Mouse (Mus musculus): ENCODE data around the gene Ndufs5. TPM values are rescaled to one million over a fixed set of nuclear protein-coding genes. Genes with fewer than 3 reads are reported as not detected.

Ndufs5 gene
- 328 and 330 TPM in 2 replicates for polyA plus RNA-seq (2016; fragmentation: Nextera tagmentation; extraction: Ambion mirVana)

DNA sequence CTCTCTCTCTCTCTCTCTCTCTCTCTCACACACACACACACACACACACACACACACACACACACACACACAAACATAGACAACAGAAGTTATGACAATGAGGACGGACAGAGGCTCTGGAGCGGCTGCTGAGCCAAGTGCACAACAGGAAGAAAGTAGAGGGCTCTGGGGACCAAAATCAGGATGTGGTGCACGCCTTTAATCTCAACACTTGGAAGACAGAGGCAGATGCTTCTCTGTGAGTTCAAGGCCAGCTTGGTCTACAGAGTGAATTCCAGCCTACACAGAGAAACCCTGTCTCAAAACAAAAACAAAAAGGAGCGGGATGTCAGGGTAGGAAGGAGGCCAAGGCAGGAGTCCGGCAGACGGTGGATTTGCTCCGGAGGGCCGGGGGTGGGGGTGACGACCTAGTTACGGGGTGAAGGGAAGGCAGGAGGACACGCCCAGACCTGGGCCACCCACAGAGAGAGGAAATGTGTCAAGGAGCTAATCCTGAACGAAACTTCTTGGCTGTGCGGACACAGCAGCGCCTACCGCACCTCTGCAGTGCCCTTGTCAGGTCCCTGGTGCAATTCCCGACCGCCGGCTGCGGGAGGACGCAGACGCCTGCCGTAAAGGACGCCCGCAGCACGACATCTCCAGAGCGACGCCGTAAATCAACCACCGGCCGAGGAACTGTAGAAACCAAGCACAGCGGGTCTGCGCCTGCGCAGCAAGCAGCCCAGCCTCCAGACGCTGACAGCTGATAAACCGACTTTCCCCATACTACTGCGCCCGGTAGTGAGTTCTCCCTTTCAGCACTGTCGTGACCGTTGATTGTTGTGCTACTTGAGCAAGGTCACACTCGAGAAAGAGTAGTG, at the start of gene Ndufs5:
Gene Ndufs5, minus strand, starts transcription at position 629 of the 860 bp plus-strand sequence.
- peak; percentile 95 for DNase-seq (ENCODE audit: low spot score)
- under 1% methylated on average over 40 of the region's 40 CpGs for WGBS
- no peaks in the 10 kb centered on the region for H3K27me3 ChIP-seq (ENCODE audit: low read depth, poor library complexity, severe bottlenecking)
- H3K27ac ChIP-seq (replicated peaks), result peak within 1 kb of the TSS; percentile 87
- peaks cover 27% of the 10 kb centered on the region for H3K36me3 ChIP-seq
- peaks cover 19% of the 10 kb centered on the region for H3K4me1 ChIP-seq
- peak within 1 kb of the TSS; percentile 86 for H3K4me3 ChIP-seq
- H3K9me3 ChIP-seq (replicated peaks), result no peaks in the 10 kb centered on the region

DNA sequence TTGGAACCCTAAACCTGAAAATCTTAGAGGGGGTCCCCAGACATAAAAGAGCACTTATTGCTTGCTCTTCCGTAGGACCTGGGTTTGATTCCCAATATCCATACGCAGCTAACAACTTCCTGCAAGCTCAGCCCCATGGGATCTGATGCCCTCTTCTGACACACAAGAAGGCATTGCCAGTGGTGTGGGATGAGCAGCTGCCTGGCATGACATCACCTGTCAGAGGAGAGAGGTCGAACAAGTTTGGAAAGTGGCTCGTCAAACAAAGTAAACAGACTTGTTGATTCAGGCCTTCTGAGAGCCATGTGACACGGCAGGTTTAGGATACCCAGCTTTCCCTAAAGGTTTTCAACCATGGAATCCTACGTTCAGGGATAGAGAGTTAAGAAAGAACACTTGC, 47.1 kb upstream of the Ndufs5 start:
- DNase-seq (ENCODE audit: low spot score), result no peak
- WGBS, result 77% methylated on average over 6 of the region's 6 CpGs
- H3K27me3 ChIP-seq (ENCODE audit: low read depth, poor library complexity, severe bottlenecking), result no peaks in the 10 kb centered on the region

DNA sequence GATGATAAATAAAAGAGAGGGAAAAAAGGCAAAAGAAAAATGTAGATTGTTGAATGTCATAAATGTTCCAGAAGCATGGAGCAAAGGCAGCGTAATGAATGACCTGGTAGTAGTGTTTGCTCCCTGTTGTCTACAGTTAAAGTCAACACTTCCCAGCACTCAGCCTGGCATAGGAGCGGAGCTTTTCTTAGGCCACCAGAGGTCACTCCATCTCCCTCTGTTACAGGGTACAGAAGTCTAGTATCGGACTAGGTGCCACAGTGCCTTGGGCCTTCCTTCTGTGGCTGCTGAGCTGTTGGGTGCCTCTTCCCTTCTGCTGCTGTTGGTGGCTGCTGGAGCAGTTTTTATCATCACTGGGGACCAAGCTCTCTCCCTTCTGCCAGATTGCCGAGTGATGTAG, 40.3 kb upstream of the Ndufs5 start:
- Histone ChIP-seq H3K4me3 (no peak overlapping the region), H3K27me3 (ENCODE audit: low read depth, poor library complexity, severe bottlenecking) (no peaks in the 10 kb centered on the region)
- WGBS, result 56% methylated on average over 4 of the region's 4 CpGs

More for the DNA sequence above, 47.1 kb upstream of the Ndufs5 start:
- Histone ChIP-seq H3K9me3 (replicated peaks) (no peaks in the 10 kb centered on the region), H3K27ac (replicated peaks) (no peak overlapping the region), H3K4me1 (no peaks in the 10 kb centered on the region), H3K36me3 (no peaks in the 10 kb centered on the region), H3K4me3 (no peak overlapping the region)

DNA sequence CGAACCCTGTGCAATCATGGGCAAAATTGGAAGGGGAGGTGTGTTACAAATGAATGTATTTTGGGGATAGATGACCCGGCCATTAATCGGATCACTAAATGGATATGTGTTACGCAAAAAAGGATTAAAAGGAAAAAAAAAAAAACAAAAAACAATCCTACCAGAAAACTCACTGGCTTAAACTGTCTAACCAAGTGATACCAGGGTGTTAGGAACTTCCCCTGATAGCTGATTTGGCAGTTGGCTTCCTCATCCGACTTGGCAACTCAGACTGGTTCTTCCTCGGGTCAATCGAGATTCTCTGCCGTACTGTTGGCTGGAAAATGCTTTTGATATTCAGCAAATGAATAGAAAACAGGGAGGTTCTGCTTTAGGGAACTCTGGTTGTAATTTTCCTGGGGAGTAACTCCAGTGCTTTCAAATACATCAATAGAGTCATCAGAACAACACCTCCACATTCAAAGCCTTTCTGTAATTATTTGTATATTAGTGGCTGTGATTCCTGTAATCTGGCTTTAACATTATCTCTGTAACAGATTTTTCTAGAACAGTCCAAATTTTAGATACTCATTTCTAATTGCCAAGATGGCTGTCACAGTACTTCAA, 32.8 kb upstream of the Ndufs5 start:
- Histone ChIP-seq H3K27ac (replicated peaks) (peak overlapping the region; percentile 92), H3K36me3 (0 out of 2 replicates have a peak, but pooled peaks cover 7% of the 10 kb centered on the region)
- no peak for DNase-seq (ENCODE audit: low spot score)

More for the DNA sequence above, 40.3 kb upstream of the Ndufs5 start:
- Histone ChIP-seq H3K27ac (replicated peaks) (no peak overlapping the region), H3K36me3 (no peaks in the 10 kb centered on the region), H3K9me3 (replicated peaks) (no peaks in the 10 kb centered on the region), H3K4me1 (no peaks in the 10 kb centered on the region)
- DNase-seq (ENCODE audit: low spot score), result no peak

DNA sequence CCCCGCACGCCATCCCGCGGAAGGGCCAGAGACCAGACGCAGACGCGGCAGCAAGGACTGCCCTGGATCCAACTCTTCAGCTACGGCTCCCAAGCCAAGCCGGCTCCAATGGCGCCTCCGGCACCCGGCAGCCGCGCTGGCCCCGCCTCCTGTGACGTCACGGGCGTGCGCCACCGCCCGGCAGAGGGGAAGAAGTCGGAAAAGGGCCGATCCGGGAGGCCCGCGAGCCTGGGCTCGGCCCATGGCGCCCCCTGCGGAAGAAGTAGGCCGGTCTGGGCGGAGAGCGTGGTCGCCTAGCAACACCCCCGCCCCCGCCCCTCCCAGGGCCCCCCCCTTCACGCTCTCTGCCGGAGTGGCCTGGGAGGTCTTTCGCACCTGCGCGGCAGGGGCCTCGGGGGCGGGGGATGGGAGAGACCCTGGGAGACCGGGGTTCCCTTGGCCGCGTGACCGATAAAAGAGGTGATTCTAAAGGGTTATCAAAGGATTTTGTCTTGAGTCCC, 32.2 kb upstream of the Ndufs5 start, which contains the start of gene Akirin1:
Gene Akirin1, minus strand, starts transcription at position 194 of the 500 bp plus-strand sequence.
- peak; percentile 98 for DNase-seq (ENCODE audit: low spot score)
- H3K9me3 ChIP-seq (replicated peaks), result no peaks in the 10 kb centered on the region
- WGBS, result under 1% methylated on average over 46 of the region's 46 CpGs

More for the DNA sequence above, 32.8 kb upstream of the Ndufs5 start:
- peaks cover 18% of the 10 kb centered on the region for H3K4me1 ChIP-seq
- H3K4me3 ChIP-seq, result peak overlapping the region; percentile 83
- WGBS, result 3% methylated on average over 8 of the region's 8 CpGs
- H3K9me3 ChIP-seq (replicated peaks), result no peaks in the 10 kb centered on the region
- H3K27me3 ChIP-seq (ENCODE audit: low read depth, poor library complexity, severe bottlenecking), result peaks cover 5% of the 10 kb centered on the region

DNA sequence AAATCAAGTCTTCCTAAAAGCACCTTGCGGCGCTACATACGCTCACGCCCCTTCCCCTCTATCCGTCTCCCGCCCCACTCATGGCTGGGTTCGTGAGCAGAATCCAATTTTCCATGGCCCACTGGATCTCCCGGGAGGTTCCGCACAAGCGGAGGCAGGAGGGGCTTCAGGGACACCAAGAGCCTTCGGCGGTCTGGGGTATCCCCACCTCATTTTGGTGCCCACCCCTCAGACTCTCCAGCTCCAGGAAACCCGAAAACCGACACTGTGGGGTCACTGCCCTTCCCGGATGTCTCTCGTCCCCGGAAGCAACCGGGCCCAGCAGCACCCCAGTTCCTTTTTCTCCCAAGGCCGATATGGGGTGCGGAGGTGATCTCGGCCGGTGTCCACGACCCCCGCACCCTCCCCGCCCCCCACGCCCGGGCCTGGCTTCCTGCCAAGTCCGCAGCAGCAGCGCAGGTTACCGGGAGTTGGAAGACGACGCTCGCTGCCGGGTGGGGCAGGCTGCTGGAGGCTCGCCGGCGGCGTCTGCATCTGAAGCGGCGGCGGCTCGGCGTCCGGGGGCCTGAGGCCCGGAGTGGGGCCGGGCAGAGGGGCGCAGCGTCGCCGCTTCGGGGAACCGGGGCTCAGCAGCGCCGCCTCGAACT, 31.6 kb upstream of the Ndufs5 start:
- DNase-seq (ENCODE audit: low spot score), result peak; percentile 50
- H3K27ac ChIP-seq (replicated peaks), result peak overlapping the region; percentile 92
- no peaks in the 10 kb centered on the region for H3K9me3 ChIP-seq (replicated peaks)
- peak overlapping the region; percentile 83 for H3K4me3 ChIP-seq
- peaks cover 5% of the 10 kb centered on the region for H3K27me3 ChIP-seq (ENCODE audit: low read depth, poor library complexity, severe bottlenecking)
- H3K36me3 ChIP-seq, result 0 out of 2 replicates have a peak, but pooled peaks cover 7% of the 10 kb centered on the region
- peaks cover 18% of the 10 kb centered on the region for H3K4me1 ChIP-seq
- WGBS, result under 1% methylated on average over 55 of the region's 55 CpGs

More for the DNA sequence above, 32.2 kb upstream of the Ndufs5 start, which contains the start of gene Akirin1:
- Histone ChIP-seq H3K4me3 (peak within 1 kb of the TSS; percentile 83), H3K27me3 (ENCODE audit: low read depth, poor library complexity, severe bottlenecking) (peaks cover 5% of the 10 kb centered on the region), H3K4me1 (peaks cover 18% of the 10 kb centered on the region), H3K27ac (replicated peaks) (peak within 1 kb of the TSS; percentile 92), H3K36me3 (0 out of 2 replicates have a peak, but pooled peaks cover 7% of the 10 kb centered on the region)

DNA sequence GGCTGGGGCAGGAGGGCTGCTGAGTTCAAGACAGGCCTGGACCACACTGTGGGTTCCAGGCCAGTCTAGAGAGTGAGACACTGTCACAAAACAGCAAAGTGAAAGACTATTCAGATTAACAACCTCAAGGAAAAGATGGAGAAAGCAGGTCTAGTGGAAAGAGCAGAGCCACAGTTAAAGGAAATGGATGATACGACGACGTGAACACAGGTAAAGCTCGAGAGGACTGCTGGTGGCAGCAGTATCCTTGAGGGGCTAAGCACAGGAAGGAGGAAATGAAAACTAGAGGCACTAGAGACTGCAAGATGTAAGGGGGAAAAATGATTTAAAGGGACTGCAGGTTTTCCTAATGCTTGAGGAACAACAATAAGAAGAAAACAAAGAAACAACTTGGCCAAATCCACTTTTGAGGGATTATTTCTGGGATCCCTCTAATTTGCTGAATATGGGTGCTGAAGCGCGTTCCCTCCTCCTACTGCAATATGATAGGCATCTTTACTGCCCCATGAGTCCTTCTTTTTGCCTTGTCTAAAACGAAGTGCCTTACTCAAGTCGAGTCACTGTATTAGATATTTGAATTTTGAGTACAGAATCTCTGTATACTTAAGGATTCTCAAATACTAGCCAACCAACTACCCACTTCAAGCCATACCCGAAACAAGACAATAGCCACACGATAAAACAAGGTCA, 30.9 kb upstream of the Ndufs5 start:
- Histone ChIP-seq H3K4me1 (peaks cover 18% of the 10 kb centered on the region), H3K27ac (replicated peaks) (peak overlapping the region; percentile 92), H3K36me3 (0 out of 2 replicates have a peak, but pooled peaks cover 7% of the 10 kb centered on the region), H3K4me3 (peak overlapping the region; percentile 83), H3K9me3 (replicated peaks) (no peaks in the 10 kb centered on the region), H3K27me3 (ENCODE audit: low read depth, poor library complexity, severe bottlenecking) (peaks cover 5% of the 10 kb centered on the region)
- 28% methylated on average over 10 of the region's 10 CpGs for WGBS
- no peak for DNase-seq (ENCODE audit: low spot score)

DNA sequence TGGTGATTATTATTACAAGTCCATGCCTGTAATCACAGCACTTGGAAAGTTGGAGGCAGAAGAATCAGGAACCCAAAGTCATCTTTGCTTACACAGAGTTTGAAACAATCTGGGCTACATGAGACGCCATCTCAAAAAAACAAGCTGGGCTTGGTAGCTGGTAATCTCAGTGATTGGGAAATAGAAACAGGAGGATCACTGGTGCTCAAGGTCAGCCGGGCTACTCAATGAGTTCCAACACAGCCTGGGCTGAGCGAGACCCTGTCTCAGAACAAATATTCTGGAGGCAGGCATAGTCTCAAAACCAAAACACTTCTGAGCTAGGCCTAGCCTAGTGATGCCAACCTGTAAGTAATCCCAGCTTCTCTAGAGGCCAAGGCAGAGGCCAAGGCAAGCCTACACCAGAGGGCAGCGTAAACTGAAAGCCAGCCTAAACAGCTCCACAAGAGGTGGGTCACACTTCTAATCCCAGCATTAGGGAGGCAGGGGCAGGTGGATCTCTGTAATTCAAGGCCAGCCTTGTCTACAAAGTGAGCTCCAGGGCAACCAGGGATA, 27.3 kb upstream of the Ndufs5 start:
- H3K4me3 ChIP-seq, result no peak overlapping the region
- peaks cover 40% of the 10 kb centered on the region for H3K36me3 ChIP-seq
- H3K4me1 ChIP-seq, result peaks cover 13% of the 10 kb centered on the region
- no peak overlapping the region for H3K27ac ChIP-seq (replicated peaks)
- no peaks in the 10 kb centered on the region for H3K9me3 ChIP-seq (replicated peaks)
- 92% methylated on average over 4 of the region's 4 CpGs for WGBS
- DNase-seq (ENCODE audit: low spot score), result no peak
- no peaks in the 10 kb centered on the region for H3K27me3 ChIP-seq (ENCODE audit: low read depth, poor library complexity, severe bottlenecking)

DNA sequence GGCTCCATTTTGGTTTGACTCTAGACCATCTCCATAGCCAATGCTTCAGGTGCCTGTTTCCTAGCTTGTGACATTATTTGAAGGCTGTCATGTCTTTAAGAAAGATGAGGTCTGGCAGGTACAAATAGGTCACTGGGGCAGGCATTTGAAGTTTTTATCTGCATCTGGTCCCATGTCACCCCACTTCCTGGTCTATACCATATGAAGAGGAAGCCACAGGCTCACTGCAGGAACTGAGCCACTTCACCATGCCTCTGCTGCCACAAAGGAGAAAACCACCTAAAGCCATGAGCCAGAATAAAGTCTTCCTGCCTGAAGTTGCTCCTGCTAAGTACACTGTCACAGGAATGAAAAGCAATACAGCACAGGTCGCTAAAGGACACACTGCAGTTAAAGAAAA, 24.9 kb upstream of the Ndufs5 start:
- H3K4me1 ChIP-seq, result no peaks in the 10 kb centered on the region
- no peak overlapping the region for H3K27ac ChIP-seq (replicated peaks)
- H3K36me3 ChIP-seq, result peaks cover 64% of the 10 kb centered on the region
- DNase-seq (ENCODE audit: low spot score), result no peak
- no peaks in the 10 kb centered on the region for H3K9me3 ChIP-seq (replicated peaks)
- 90% methylated on average over 1 of the region's 1 CpGs for WGBS
- no peak overlapping the region for H3K4me3 ChIP-seq
- no peaks in the 10 kb centered on the region for H3K27me3 ChIP-seq (ENCODE audit: low read depth, poor library complexity, severe bottlenecking)

DNA sequence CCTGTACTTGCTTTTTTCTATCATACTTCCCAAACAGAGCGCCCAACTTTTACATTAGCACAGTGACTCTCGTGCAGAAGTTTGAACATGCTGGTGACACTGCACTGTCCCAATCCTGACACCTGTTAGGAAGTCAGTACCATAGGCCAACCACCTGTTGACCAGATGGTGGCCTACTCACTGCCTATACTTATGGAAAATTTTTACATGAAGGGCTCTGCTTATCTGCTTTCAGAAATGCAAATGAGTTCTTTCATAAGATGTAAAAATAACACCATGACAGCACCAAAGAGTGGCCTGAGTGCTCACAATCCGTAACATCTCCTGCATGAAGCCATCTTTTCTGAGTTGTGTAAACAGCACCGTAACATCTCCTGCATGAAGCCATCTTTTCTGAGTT, 20.7 kb upstream of the Ndufs5 start:
- Histone ChIP-seq H3K27ac (replicated peaks) (no peak overlapping the region), H3K27me3 (ENCODE audit: low read depth, poor library complexity, severe bottlenecking) (no peaks in the 10 kb centered on the region), H3K4me3 (no peak overlapping the region), H3K4me1 (no peaks in the 10 kb centered on the region), H3K9me3 (replicated peaks) (no peaks in the 10 kb centered on the region), H3K36me3 (peaks cover 85% of the 10 kb centered on the region)
- DNase-seq (ENCODE audit: low spot score), result no peak
- 97% methylated on average over 4 of the region's 4 CpGs for WGBS

DNA sequence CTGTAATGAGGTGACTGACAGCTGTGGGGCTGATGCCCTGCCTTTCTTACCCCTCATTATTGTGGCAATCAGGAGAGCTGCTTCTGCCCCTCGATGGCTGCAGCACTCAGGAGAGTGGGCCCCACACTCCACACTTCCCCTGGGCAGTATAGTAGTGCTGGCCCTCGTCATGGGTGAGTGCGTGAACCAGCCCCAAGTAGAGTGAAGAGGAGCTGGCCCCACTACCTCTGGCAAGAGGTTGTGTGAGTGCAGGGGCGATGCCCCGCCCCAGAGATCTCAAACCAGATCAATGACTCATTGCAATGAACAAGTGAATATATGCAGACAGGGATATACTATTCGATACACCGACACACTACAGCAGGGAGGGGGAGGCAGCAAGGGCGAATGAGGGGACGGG, 15.5 kb upstream of the Ndufs5 start:
- Histone ChIP-seq H3K4me1 (no peaks in the 10 kb centered on the region), H3K36me3 (peaks cover 54% of the 10 kb centered on the region), H3K27ac (replicated peaks) (no peak overlapping the region), H3K27me3 (ENCODE audit: low read depth, poor library complexity, severe bottlenecking) (no peaks in the 10 kb centered on the region), H3K9me3 (replicated peaks) (no peaks in the 10 kb centered on the region), H3K4me3 (no peak overlapping the region)
- 95% methylated on average over 9 of the region's 9 CpGs for WGBS
- no peak for DNase-seq (ENCODE audit: low spot score)

DNA sequence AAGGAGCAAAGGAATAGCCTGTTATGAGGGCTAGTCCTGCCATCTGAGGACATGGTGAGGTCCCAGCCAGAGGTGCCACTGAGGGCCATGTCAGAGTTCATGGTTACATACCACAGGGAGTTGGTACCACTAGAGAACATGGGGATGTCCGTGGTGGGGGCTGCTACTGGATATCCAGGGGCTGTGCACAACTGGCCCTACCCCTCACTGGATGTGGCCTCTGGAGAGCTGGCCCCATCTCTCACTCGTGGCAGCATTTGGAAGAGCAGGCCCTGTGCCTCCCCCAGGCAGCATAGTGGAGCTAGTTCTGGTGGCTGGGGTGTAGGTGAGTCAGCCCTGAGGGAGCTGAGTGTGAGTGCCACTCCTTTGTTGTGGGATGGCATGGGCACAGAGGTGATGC, 14.9 kb upstream of the Ndufs5 start:
- no peak overlapping the region for H3K4me3 ChIP-seq
- H3K4me1 ChIP-seq, result no peaks in the 10 kb centered on the region
- peaks cover 48% of the 10 kb centered on the region for H3K36me3 ChIP-seq
- WGBS, result 81% methylated on average over 2 of the region's 2 CpGs
- no peak overlapping the region for H3K27ac ChIP-seq (replicated peaks)
- no peak for DNase-seq (ENCODE audit: low spot score)
- no peaks in the 10 kb centered on the region for H3K27me3 ChIP-seq (ENCODE audit: low read depth, poor library complexity, severe bottlenecking)
- H3K9me3 ChIP-seq (replicated peaks), result no peaks in the 10 kb centered on the region

All from midbrain, embryonic 10.5 days (tissue).